Mouse (Mus musculus) CD8-positive naive resting alpha-beta T cell, adult 2 months (primary cell): ENCODE measurements around the gene Psmd3.
"Not testable (repeated sequence)": the region's sequence is repeated elsewhere in the genome, so short reads cannot be mapped to it uniquely, and the experiment has no call there.

Source experiments
- DNase-seq, 2 experiments: peaks; one replicate each; pipeline ENCODE4 v3.0.0; 2022; ENCODE audit warnings: low read depth in 2 of 2, low spot score in 2 of 2

Gene Psmd3

GRCm38 (mm10) chr11:98688009-98688408, 5.7 kb downstream of the Psmd3 start:
- no peak for DNase-seq

- no peak for DNase-seq
These were observed 10.8 kb downstream of the Psmd3 start for GRCm38 (mm10) chr11:98693201-98693600.

GRCm38 (mm10) chr11:98693746-98694145, 11.4 kb downstream of the Psmd3 start:
- no peak for DNase-seq

- DNase-seq: no peak
These were observed 11.9 kb downstream of the Psmd3 start for GRCm38 (mm10) chr11:98694301-98694700.

GRCm38 (mm10) chr11:98695408-98695807, 13.1 kb downstream of the Psmd3 start:
- DNase-seq: no peak

GRCm38 (mm10) chr11:98696454-98697216, 14.3 kb downstream of the Psmd3 start:
- no peak for DNase-seq

GRCm38 (mm10) chr11:98697225-98697624, 14.9 kb downstream of the Psmd3 start:
- DNase-seq: no peak

- no peak for DNase-seq
These were observed 16.7 kb downstream of the Psmd3 start for GRCm38 (mm10) chr11:98698849-98699640.

- peak; percentile 72 to 77 for DNase-seq
These were observed 17.6 kb downstream of the Psmd3 start for GRCm38 (mm10) chr11:98699911-98700310.

GRCm38 (mm10) chr11:98701213-98701670, 18.9 kb downstream of the Psmd3 start, which contains the start of gene Csf3:
Gene Csf3, plus strand, starts transcription at chr11:98701263.
- no peak for DNase-seq

GRCm38 (mm10) chr11:98702323-98702722, 20.0 kb downstream of the Psmd3 start:
- no peak for DNase-seq

GRCm38 (mm10) chr11:98705021-98705420, 22.7 kb downstream of the Psmd3 start:
- no peak for DNase-seq

- DNase-seq: no peak
These were observed 25.3 kb downstream of the Psmd3 start for GRCm38 (mm10) chr11:98707401-98708281.

GRCm38 (mm10) chr11:98708282-98708956, 26.1 kb downstream of the Psmd3 start:
- DNase-seq: no peak

- DNase-seq: no peak
These were observed 26.8 kb downstream of the Psmd3 start for GRCm38 (mm10) chr11:98709001-98709741.

- DNase-seq: peak; percentile 60 to 68
These were observed 28.2 kb downstream of the Psmd3 start for GRCm38 (mm10) chr11:98710416-98711045.

GRCm38 (mm10) chr11:98711046-98711434, 28.7 kb downstream of the Psmd3 start:
- no peak for DNase-seq

GRCm38 (mm10) chr11:98712009-98712408, 29.7 kb downstream of the Psmd3 start:
- DNase-seq: not testable (repeated sequence)

GRCm38 (mm10) chr11:98713703-98714102, 31.3 kb downstream of the Psmd3 start:
- DNase-seq: no peak
